Mouse (Mus musculus): ENCODE data around the gene Tkt. TPM values are rescaled to one million over a fixed set of nuclear protein-coding genes. Genes with fewer than 3 reads are reported as not detected.
A peak's percentile ranks its signal among the peaks of the same experiment; 100 is the strongest.

Tkt gene
- total and polyA plus RNA-seq, 2 experiments, result 115 to 166 TPM

GRCm38 (mm10) chr14:30562343-30562742, 14.2 kb downstream of the Tkt start:
- no peaks in the 10 kb centered on the region for H3K27me3 ChIP-seq (ENCODE audit: control insufficient read depth, insufficient read depth, low read length)
- no peak overlapping the region for H3K4me3 ChIP-seq (ENCODE audit: insufficient read depth, low read depth, low read length)
- DNase-seq (ENCODE audit: extremely low read depth, low read depth, low spot score), result no peak
- peaks cover 3% of the 10 kb centered on the region; the same call in 1 of the 2 replicates for H3K4me1 ChIP-seq (ENCODE audit: control insufficient read depth, insufficient read depth, low read length)
- H3K36me3 ChIP-seq (ENCODE audit: control insufficient read depth, insufficient read depth, low read length), result peaks cover 16% of the 10 kb centered on the region; the same call in 1 of the 2 replicates
- peaks cover 2% of the 10 kb centered on the region; the same call in 1 of the 2 replicates for H3K79me2 ChIP-seq (ENCODE audit: control insufficient read depth, insufficient read depth, low read length)
- no peak for TF ChIP-seq POLR2A (IDR thresholded peaks at IDR 0.05; ENCODE audit: extremely low read depth, insufficient read depth, low read length)
- no peak for TF ChIP-seq CTCF (IDR thresholded peaks at IDR 0.05; ENCODE audit: low read depth, low read length)
- H3K9ac ChIP-seq (ENCODE audit: low read depth, low read length), result no peak overlapping the region
- no peak overlapping the region for H3K27ac ChIP-seq (replicated peaks; ENCODE audit: insufficient read depth, low read depth, low read length)

GRCm38 (mm10) chr14:30564451-30564850, 16.3 kb downstream of the Tkt start:
- Histone ChIP-seq H3K27me3 (ENCODE audit: control insufficient read depth, insufficient read depth, low read length) (no peaks in the 10 kb centered on the region), H3K36me3 (ENCODE audit: control insufficient read depth, insufficient read depth, low read length) (peaks cover 28% of the 10 kb centered on the region), H3K4me3 (ENCODE audit: insufficient read depth, low read depth, low read length) (no peak overlapping the region), H3K4me1 (ENCODE audit: control insufficient read depth, insufficient read depth, low read length) (peaks cover 3% of the 10 kb centered on the region; the same call in 1 of the 2 replicates), H3K79me2 (ENCODE audit: control insufficient read depth, insufficient read depth, low read length) (no peaks in the 10 kb centered on the region), H3K9ac (ENCODE audit: low read depth, low read length) (no peak overlapping the region), H3K27ac (replicated peaks; ENCODE audit: insufficient read depth, low read depth, low read length) (peak overlapping the region; percentile 28; the same call in 1 of the 2 replicates)
- peak; percentile 65 for DNase-seq (ENCODE audit: extremely low read depth, low read depth, low spot score)
- WGBS, result 39% methylated on average over 2 of the region's 2 CpGs
- TF ChIP-seq POLR2A (IDR thresholded peaks at IDR 0.05; ENCODE audit: extremely low read depth, insufficient read depth, low read length) (no peak), CTCF (IDR thresholded peaks at IDR 0.05; ENCODE audit: low read depth, low read length) (no peak)

GRCm38 (mm10) chr14:30566317-30566716, 18.2 kb downstream of the Tkt start:
- Histone ChIP-seq H3K36me3 (ENCODE audit: control insufficient read depth, insufficient read depth, low read length) (peaks cover 29% of the 10 kb centered on the region), H3K79me2 (ENCODE audit: control insufficient read depth, insufficient read depth, low read length) (no peaks in the 10 kb centered on the region)
- peak; percentile 94 for DNase-seq (ENCODE audit: extremely low read depth, low read depth, low spot score)

GRCm38 (mm10) chr14:30568016-30568415, 19.9 kb downstream of the Tkt start:
- no peak for DNase-seq (ENCODE audit: extremely low read depth, low read depth, low spot score)
- Histone ChIP-seq H3K36me3 (ENCODE audit: control insufficient read depth, insufficient read depth, low read length) (peaks cover 34% of the 10 kb centered on the region), H3K9ac (ENCODE audit: low read depth, low read length) (no peak overlapping the region), H3K27ac (replicated peaks; ENCODE audit: insufficient read depth, low read depth, low read length) (no peak overlapping the region), H3K27me3 (ENCODE audit: control insufficient read depth, insufficient read depth, low read length) (no peaks in the 10 kb centered on the region), H3K79me2 (ENCODE audit: control insufficient read depth, insufficient read depth, low read length) (no peaks in the 10 kb centered on the region), H3K4me1 (ENCODE audit: control insufficient read depth, insufficient read depth, low read length) (peaks cover 6% of the 10 kb centered on the region; the same call in 1 of the 2 replicates), H3K4me3 (ENCODE audit: insufficient read depth, low read depth, low read length) (no peak overlapping the region)
- TF ChIP-seq POLR2A (IDR thresholded peaks at IDR 0.05; ENCODE audit: extremely low read depth, insufficient read depth, low read length) (no peak), CTCF (IDR thresholded peaks at IDR 0.05; ENCODE audit: low read depth, low read length) (no peak)
- 90% methylated on average over 9 of the region's 9 CpGs for WGBS

More at GRCm38 (mm10) chr14:30566317-30566716, 18.2 kb downstream of the Tkt start:
- no peak overlapping the region for H3K4me3 ChIP-seq (ENCODE audit: insufficient read depth, low read depth, low read length)
- no peak overlapping the region for H3K9ac ChIP-seq (ENCODE audit: low read depth, low read length)
- TF ChIP-seq CTCF (IDR thresholded peaks at IDR 0.05; ENCODE audit: low read depth, low read length) (no peak), POLR2A (IDR thresholded peaks at IDR 0.05; ENCODE audit: extremely low read depth, insufficient read depth, low read length) (no peak)
- 37% methylated on average over 6 of the region's 6 CpGs for WGBS
- H3K27me3 ChIP-seq (ENCODE audit: control insufficient read depth, insufficient read depth, low read length), result no peaks in the 10 kb centered on the region
- no peak overlapping the region for H3K27ac ChIP-seq (replicated peaks; ENCODE audit: insufficient read depth, low read depth, low read length)
- H3K4me1 ChIP-seq (ENCODE audit: control insufficient read depth, insufficient read depth, low read length), result peaks cover 6% of the 10 kb centered on the region; the same call in 1 of the 2 replicates

- Histone ChIP-seq H3K79me2 (ENCODE audit: control insufficient read depth, insufficient read depth, low read length) (no peaks in the 10 kb centered on the region), H3K4me3 (ENCODE audit: insufficient read depth, low read depth, low read length) (no peak overlapping the region), H3K36me3 (ENCODE audit: control insufficient read depth, insufficient read depth, low read length) (peaks cover 39% of the 10 kb centered on the region), H3K9ac (ENCODE audit: low read depth, low read length) (no peak overlapping the region), H3K27ac (replicated peaks; ENCODE audit: insufficient read depth, low read depth, low read length) (no peak overlapping the region), H3K27me3 (ENCODE audit: control insufficient read depth, insufficient read depth, low read length) (no peaks in the 10 kb centered on the region), H3K4me1 (ENCODE audit: control insufficient read depth, insufficient read depth, low read length) (peaks cover 6% of the 10 kb centered on the region; the same call in 1 of the 2 replicates)
- DNase-seq (ENCODE audit: extremely low read depth, low read depth, low spot score), result peak; percentile 66
- 23% methylated on average over 9 of the region's 9 CpGs for WGBS
- TF ChIP-seq CTCF (IDR thresholded peaks at IDR 0.05; ENCODE audit: low read depth, low read length), result no peak
- no peak for TF ChIP-seq POLR2A (IDR thresholded peaks at IDR 0.05; ENCODE audit: extremely low read depth, insufficient read depth, low read length)
These were observed 22.1 kb downstream of the Tkt start for GRCm38 (mm10) chr14:30570303-30570702.

- no peak for DNase-seq (ENCODE audit: extremely low read depth, low read depth, low spot score)
- Histone ChIP-seq H3K4me3 (ENCODE audit: insufficient read depth, low read depth, low read length) (no peak overlapping the region), H3K36me3 (ENCODE audit: control insufficient read depth, insufficient read depth, low read length) (peaks cover 39% of the 10 kb centered on the region), H3K27ac (replicated peaks; ENCODE audit: insufficient read depth, low read depth, low read length) (no peak overlapping the region), H3K4me1 (ENCODE audit: control insufficient read depth, insufficient read depth, low read length) (0 out of 2 replicates have a peak, but pooled peaks cover 3% of the 10 kb centered on the region), H3K9ac (ENCODE audit: low read depth, low read length) (no peak overlapping the region), H3K27me3 (ENCODE audit: control insufficient read depth, insufficient read depth, low read length) (no peaks in the 10 kb centered on the region), H3K79me2 (ENCODE audit: control insufficient read depth, insufficient read depth, low read length) (no peaks in the 10 kb centered on the region)
- TF ChIP-seq POLR2A (IDR thresholded peaks at IDR 0.05; ENCODE audit: extremely low read depth, insufficient read depth, low read length) (no peak), CTCF (IDR thresholded peaks at IDR 0.05; ENCODE audit: low read depth, low read length) (no peak)
- WGBS, result 89% methylated on average over 10 of the region's 10 CpGs
These were observed 24.1 kb downstream of the Tkt start for GRCm38 (mm10) chr14:30572253-30572652.

Measured in liver, adult 2 months (tissue).